Mouse (Mus musculus) cerebellum, adult 2 months (tissue): ENCODE measurements around the gene Pde11a.

Source experiments
- CTCF ChIP-seq: fragments of 200-500 bp; IDR thresholded peaks from 2 replicates; pipeline ENCODE4 v1.5.1; 2011; ENCODE audit warnings: low read depth, mild to moderate bottlenecking, control low read depth, low read length, moderate library complexity, borderline replicate concordance; ENCODE audit not compliant: insufficient read depth
- POLR2A ChIP-seq: fragments of 200-500 bp; IDR thresholded peaks from 2 replicates; pipeline ENCODE4 v1.6.1; 2011; ENCODE audit warnings: low read length, control low read depth, borderline replicate concordance; ENCODE audit not compliant: insufficient read depth

- TF ChIP-seq CTCF, result no peak
- TF ChIP-seq POLR2A, result no peak
Observed at GRCm38 (mm10) chr2:76368861-76369660, 30.5 kb upstream of the Pde11a start.
